Mouse (Mus musculus) adipose tissue, adult 10 weeks (tissue): ENCODE results near the gene Awat1. TPM values are rescaled to one million over a fixed set of nuclear protein-coding genes. Genes with fewer than 3 reads are reported as not detected.

Experiments used
- polyA plus RNA-seq: library from polyadenylated mRNA; stranded (reverse); fragments of 350-450 nt; fragmentation: Illumina TruSeq; extraction: RNeasy Lipid Tissue Mini Kit (QIAGEN cat#74804); gene quantifications from one replicate; pipeline ENCODE4 v1.2.3, GENCODE M21; 2014; ENCODE audit warnings: low read depth, low replicate concordance

Gene Awat1
- polyA plus RNA-seq, result not detected

DNA sequence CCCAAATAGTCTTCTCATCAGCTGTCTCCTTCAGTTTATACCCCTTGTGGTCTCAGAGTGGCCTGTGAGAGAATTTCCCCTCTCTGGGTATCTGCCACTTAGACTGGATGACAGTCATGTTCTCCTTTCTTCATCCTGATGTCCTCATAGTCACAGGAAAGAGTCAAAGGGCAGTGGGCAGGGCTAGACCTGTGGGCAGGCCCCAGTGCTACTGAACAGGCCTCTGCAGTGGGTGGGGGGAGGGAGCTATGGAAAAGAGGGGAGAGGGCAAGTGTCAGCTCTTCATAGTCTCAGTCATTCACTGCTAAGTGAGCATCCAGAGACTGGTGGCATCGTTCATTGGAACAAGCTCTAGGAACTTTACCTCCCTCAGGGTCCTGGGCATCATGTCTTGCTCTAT, at the start of gene Awat1:
Gene Awat1 (plus strand): TSS at position 301 of the 400 bp plus-strand sequence.

DNA sequence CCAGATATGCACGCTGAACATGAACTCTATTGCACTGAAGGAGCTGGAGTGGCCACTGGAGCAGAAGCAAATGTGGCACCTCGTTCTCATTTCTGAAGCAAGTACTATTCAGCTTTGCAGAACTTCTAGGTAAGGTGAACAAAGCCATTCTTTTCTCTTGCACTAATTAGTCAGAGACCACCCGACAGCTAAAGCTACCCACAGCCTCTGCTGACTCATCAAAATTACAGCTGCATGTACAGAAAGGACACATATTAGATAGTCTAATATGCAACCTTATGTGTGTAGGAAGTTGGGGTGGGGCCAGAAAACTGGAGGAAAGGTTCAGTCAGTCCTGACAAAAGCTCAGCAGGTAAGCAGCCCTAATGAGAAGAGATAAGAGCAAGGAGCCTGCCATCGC, 47.6 kb upstream of the Awat1 start, which contains the start of gene Dgat2l6:
Gene Dgat2l6 (plus strand): TSS at position 368 of the 400 bp plus-strand sequence.

DNA sequence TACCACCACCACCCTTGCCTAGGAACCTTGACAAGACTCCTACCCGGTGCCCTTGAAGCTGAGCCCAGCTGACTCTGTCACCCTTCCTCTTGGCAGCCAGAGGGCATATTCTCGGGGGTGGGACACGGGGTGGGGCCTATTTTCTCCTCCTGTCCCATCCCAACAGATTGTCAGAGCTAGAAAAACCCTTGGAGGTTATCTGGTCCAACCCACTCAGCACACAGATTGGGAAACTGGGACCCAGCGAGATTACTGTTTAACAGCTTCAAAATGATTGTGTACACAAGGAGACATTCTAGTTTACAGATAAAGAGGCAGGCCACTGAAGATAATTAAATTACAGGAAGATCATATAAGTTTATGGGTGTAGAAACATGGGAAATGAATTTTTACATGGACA, 22.7 kb downstream of the Awat1 start, which contains the start of gene P2ry4:
Gene P2ry4 (minus strand): TSS at position 79 of the 400 bp plus-strand sequence.

DNA sequence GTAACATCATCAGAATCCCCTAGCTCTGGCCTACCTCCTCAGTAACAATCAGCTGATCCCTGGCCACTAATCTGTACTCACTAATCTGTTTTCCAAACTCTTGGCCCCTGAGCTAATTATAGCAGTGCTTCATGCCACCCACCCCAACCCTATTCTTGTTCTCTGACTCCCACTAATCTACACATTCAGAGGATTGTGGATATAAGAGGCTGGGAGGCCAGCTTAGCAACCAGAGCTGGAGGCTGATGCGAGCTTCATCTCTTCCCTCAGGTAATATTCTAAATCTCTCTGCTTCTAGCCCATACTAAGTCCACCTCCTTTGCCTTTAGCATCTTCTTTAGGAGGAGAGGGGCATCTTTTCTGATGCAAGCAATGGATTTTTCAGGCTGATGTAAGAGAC, 33.3 kb downstream of the Awat1 start, which contains the start of gene Arr3:
Gene Arr3 (plus strand): TSS at position 184 of the 400 bp plus-strand sequence.

DNA sequence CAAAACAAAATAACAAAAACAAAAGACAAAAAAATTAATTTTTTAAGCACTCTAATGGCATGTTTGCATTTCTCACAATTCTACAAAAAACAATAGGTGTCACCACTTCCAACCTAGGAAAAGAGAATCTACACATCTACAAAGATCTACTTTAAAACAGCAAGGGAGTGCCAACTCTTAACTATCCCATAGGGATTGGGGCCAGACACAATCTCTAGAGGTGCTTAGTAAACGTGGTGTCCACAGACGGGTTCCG, 53.4 kb downstream of the Awat1 start, which contains the start of gene Kif4:
Gene Kif4 (plus strand): TSS at position 192 of the 256 bp plus-strand sequence.

DNA sequence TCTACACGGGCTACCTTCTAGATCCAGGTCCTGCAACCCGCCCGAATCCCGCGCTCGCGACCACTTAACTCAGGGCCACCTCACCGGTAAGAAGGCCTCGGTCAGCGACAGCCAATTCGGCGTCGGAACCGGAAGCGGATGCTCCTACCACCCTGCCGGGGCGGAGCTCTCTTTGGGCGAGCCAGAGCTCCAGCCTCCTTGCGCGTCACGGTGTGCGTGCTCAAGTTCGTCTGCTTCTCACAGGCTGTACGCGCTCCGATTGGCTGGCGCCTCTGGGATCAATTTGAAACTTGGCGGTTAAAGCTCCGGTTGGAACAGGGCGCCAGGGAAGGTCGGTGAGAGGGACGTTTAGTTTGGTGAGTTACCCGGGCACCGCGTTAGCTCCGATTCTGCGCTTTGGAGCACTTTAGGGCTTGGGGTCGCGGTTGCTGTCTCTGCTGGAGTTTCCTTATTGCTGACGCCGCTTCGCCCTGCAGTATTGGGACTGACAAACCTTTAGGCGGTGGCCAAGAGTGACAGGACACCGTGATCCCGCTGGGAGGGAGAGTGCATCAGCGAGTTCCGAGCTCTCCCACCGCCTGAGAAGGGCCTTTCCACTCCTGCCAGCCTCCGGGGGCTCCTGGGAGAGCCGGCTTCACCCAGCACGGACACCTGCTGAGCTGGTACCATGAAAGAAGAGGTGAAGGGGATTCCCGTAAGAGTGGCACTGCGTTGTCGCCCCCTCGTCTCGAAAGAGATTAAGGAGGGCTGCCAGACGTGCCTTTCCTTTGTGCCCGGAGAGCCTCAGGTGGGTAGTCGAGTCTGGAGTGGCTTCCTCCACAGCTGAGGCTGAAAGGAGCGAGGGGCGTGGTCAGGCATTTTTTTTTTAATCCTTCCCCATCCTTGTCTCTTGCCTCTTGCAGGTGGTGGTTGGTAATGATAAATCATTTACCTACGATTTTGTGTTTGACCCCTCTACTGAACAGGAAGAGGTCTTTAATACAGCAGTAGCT, 54.0 kb downstream of the Awat1 start, which contains the start of gene Pdzd11:
Gene Pdzd11 (minus strand): TSS at position 767 of the 992 bp plus-strand sequence.

Other genes with a start within 250 kb of the Awat1 start
- gene Otud6a, start 143.2 kb upstream of the Awat1 start, polyA plus RNA-seq, result not detected
- 0.87 TPM for gene Awat2, start 129.5 kb upstream of the Awat1 start, polyA plus RNA-seq
- gene Igbp1, start 78.0 kb upstream of the Awat1 start, polyA plus RNA-seq, result 70.8 TPM
- not detected for gene Dgat2l6, start 47.4 kb upstream of the Awat1 start, polyA plus RNA-seq
- gene P2ry4, start 22.6 kb downstream of the Awat1 start, polyA plus RNA-seq, result not detected
- gene Arr3, start 33.2 kb downstream of the Awat1 start, polyA plus RNA-seq, result not detected
- 0.48 TPM for gene Kif4, start 53.5 kb downstream of the Awat1 start, polyA plus RNA-seq
- gene Pdzd11, start 54.3 kb downstream of the Awat1 start, polyA plus RNA-seq, result 43.4 TPM
- gene Gdpd2, start 157.6 kb downstream of the Awat1 start, polyA plus RNA-seq, result 1.3 TPM
- 12.8 TPM for gene Dlg3, start 195.5 kb downstream of the Awat1 start, polyA plus RNA-seq